Mouse (Mus musculus) brain, adult 10 weeks (tissue): Measurements from ENCODE around the gene Gm12790. TPM values are rescaled to one million over a fixed set of nuclear protein-coding genes. Genes with fewer than 3 reads are reported as not detected.

ENCODE experiments used
- polyA plus RNA-seq: library from polyadenylated mRNA; stranded (reverse); fragments of 350-450 nt; fragmentation: Illumina TruSeq; extraction: RNeasy Lipid Tissue Mini Kit (QIAGEN cat#74804); gene quantifications from one replicate; pipeline ENCODE4 v1.2.3, GENCODE M21; 2015; ENCODE audit warnings: low read depth, low replicate concordance

Gene Gm12790
- polyA plus RNA-seq: not detected

GRCm38 (mm10) chr4:101980949-101981348, at the start of gene Gm12790:
Gm12790 (minus strand) TSS chr4:101981049.

GRCm38 (mm10) chr4:101986326-101986725, 5.5 kb upstream of the Gm12790 start, which contains the start of gene Gm12789:
Gm12789 (plus strand) TSS chr4:101986626.

GRCm38 (mm10) chr4:101940107-101940506, 40.7 kb downstream of the Gm12790 start, which contains the start of gene Gm12794:
Gm12794 (plus strand) TSS chr4:101940407.

Other genes with a start within 250 kb of the Gm12790 start
- not detected for gene B020004J07Rik, start 137.0 kb downstream of the Gm12790 start, polyA plus RNA-seq
- not detected for gene C130073F10Rik, start 87.3 kb downstream of the Gm12790 start, polyA plus RNA-seq
- not detected for gene Gm12800, start 71.9 kb downstream of the Gm12790 start, polyA plus RNA-seq
- gene Gm12794, start 40.6 kb downstream of the Gm12790 start, polyA plus RNA-seq: not detected
- gene Gm12789, start 5.6 kb upstream of the Gm12790 start, polyA plus RNA-seq: not detected
- 99.6 TPM for gene Pde4b, start 106.5 kb upstream of the Gm12790 start, polyA plus RNA-seq